Mouse (Mus musculus) myocyte (in vitro differentiated cells): Measurements from ENCODE around the gene Gm34302.

ENCODE experiments used
- POLR2A ChIP-seq: IDR thresholded peaks from one replicate; pipeline ENCODE4 v1.6.1; 2011; ENCODE audit warnings: low read depth, mild to moderate bottlenecking, control low read depth, moderate library complexity; ENCODE audit not compliant: insufficient read length
- POLR2AphosphoS2 ChIP-seq: IDR thresholded peaks from one replicate; pipeline ENCODE4 v1.6.1; 2011; ENCODE audit warnings: low read depth, control low read depth; ENCODE audit not compliant: insufficient read length

- TF ChIP-seq POLR2A: no peak
- no peak for TF ChIP-seq POLR2AphosphoS2
Observed at GRCm38 (mm10) chr3:63504433-63504832, 20.8 kb upstream of the Gm34302 start.
